Mouse (Mus musculus) testis, adult 2 months (tissue): ENCODE results near the gene Pla2g10.

Experiments
- CTCF ChIP-seq: fragments of 200-500 bp; IDR thresholded peaks from 2 replicates; pipeline ENCODE4 v1.5.1; 2012; ENCODE audit warnings: low read depth, mild to moderate bottlenecking, inconsistent platforms, low read length, moderate library complexity; ENCODE audit not compliant: control insufficient read depth, insufficient read depth, insufficient replicate concordance
- POLR2A ChIP-seq: fragments of 200-500 bp; IDR thresholded peaks from 2 replicates; pipeline ENCODE4 v1.6.1; 2012; ENCODE audit warnings: low read depth, mild to moderate bottlenecking, inconsistent platforms, low read length, moderate library complexity; ENCODE audit not compliant: control insufficient read depth

- no peak for TF ChIP-seq CTCF
- TF ChIP-seq POLR2A: no peak
Measured at GRCm38 (mm10) chr16:13748124-13748523, 17.3 kb upstream of the Pla2g10 start.
